Mouse (Mus musculus) CH12F3 (cell line): ENCODE results near the gene Gstp3.

Experiments
- in situ Hi-C: fragments of 300-500 bp; cut with MboI; formaldehyde crosslinking; loops from 2 replicates; pipeline ENCODE4 v1.14.3; 2020; ENCODE audit warnings: low sequenced_read_pairs

The Gstp3 gene

GRCm38 (mm10) chr19:4059069-4059740 lies at the start of gene Gstp3:
Gene Gstp3 (minus strand): TSS chr19:4059569.
- in situ Hi-C loops: no loop called here

DNA sequence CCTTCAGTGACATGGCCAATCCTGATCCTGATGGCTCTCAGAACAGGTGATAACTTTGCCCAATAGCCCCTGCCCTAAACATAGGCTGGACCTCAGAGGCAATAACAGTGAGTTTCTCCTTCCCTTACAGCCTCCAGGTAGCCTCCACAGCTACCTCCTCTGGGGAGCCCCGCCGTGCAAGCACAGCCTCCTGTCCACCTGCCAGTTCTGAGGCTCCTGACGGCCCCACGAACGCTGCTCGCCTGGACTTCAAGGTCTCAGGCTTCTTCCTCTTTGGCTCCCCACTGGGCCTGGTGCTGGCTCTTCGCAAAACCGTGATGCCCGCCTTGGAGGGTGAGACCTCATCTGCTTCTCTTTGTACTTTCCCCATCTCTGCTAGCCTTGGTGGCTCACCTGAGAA lies 49.2 kb upstream of the Gstp3 start:
- in situ Hi-C loops: no loop called here

- in situ Hi-C loops: no loop called here
Measured at GRCm38 (mm10) chr19:4106654-4107053, 47.3 kb upstream of the Gstp3 start.

- in situ Hi-C loops: no loop called here
Measured at GRCm38 (mm10) chr19:4104675-4105194, 45.4 kb upstream of the Gstp3 start.

DNA sequence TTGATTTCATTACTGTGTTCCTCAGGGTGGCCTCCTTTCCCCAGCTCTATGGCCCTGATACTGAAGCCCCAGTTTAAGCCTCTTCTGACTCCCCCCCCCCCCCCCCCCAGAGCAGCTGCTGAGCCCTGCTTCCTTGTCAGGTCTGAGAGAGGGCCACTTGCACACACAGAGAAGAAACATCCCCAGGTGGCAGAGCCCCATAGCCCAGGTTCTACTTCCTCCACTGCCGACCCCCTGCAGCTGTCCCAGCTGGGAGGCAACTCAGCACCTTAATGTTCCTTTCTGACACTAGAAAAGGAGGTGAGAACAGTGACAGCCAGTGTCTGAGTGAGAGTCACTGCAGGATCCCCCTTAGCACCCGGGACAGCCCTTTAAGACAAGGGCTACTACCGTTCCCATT lies 44.4 kb upstream of the Gstp3 start:
- in situ Hi-C loops: no loop called here

GRCm38 (mm10) chr19:4103294-4103693 lies 43.9 kb upstream of the Gstp3 start:
- in situ Hi-C loops: no loop called here

DNA sequence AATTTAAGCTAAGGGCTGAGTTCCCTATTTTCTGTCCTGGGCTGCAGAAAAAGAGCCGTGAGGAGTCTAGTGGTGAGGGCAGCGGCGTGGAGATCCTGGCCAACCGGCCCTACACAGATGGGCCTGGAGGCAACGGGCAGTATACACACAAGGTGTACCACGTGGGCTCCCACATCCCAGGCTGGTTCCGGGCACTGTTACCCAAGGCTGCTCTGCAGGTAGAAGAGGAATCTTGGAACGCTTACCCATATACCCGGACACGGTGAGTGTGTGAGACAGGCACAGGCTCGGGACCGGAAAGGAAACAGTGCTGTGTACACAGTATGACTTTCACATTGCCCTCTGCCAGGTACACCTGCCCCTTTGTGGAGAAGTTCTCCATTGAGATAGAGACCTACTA lies 43.3 kb upstream of the Gstp3 start:
- in situ Hi-C loops: no loop called here

DNA sequence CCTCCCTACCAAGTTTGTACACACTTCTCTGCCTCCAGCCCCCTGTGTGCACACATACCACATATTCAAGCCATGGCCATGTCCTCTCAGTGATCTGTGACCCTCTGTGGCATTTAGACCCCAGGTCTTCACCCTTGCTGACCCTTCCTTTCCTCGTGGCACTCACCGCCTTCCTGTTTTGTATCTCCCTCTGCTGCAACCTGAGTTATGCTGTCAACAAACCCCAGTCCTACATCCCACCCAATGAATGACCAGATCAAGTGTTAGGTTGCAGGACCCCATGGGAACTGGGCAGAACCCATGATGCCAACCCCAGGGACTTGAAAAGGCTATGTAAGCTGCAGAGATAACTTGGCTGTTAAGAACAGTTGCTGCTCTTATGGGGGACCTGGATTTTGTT lies 42.7 kb upstream of the Gstp3 start:
- in situ Hi-C loops: no loop called here

GRCm38 (mm10) chr19:4101466-4101865 lies 42.1 kb upstream of the Gstp3 start:
- in situ Hi-C loops: no loop called here

GRCm38 (mm10) chr19:4100718-4101261 lies 41.4 kb upstream of the Gstp3 start:
- in situ Hi-C loops: no loop called here

DNA sequence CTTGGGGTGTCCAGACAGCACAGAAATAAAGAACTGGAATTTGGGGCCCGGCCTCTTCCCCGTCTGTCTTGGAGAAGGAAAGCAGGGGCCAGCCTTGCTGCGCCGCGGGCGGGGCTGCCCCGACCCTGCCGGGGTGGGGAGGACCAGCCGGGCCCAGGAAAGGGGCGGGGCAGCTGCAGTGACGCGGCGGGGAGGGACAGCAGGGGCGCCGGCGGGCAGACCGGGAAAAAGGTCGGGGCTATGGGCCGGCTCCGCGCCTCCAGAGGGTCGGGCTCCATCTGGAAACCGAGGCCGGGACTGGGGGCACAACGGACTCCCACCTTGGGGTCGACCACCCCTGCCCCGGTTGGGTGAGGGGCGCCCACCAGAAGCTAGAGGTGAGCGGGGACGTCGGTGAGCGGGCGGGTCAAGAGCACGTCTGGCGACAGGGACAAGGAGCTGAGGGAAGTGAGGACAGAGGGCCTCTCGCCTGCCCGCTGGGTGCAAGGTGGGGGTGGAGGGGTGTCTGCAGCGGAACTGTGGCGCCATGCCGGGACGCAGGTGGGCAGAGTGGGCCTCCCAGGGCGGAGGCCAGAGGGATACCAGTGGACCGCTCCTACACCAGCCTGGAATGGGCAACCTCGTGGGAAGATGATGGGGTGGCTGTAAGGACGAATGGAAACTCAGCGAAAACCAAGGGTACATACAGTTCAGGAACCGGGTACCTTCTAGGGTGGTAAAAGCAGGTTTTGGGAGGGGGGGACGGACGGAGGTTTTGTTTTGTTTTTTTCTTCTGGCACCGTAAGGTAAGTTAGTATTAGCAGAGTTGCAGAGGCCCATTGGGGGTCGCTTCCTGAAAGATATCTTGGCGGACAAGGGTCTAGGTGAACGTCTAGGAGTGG lies 40.7 kb upstream of the Gstp3 start, which contains the start of gene Pitpnm1:
Gene Pitpnm1, plus strand, starts transcription at position 162 of the 881 bp plus-strand sequence.
- in situ Hi-C loops: no loop called here

GRCm38 (mm10) chr19:4099056-4099455 lies 39.7 kb upstream of the Gstp3 start:
- in situ Hi-C loops: no loop called here

DNA sequence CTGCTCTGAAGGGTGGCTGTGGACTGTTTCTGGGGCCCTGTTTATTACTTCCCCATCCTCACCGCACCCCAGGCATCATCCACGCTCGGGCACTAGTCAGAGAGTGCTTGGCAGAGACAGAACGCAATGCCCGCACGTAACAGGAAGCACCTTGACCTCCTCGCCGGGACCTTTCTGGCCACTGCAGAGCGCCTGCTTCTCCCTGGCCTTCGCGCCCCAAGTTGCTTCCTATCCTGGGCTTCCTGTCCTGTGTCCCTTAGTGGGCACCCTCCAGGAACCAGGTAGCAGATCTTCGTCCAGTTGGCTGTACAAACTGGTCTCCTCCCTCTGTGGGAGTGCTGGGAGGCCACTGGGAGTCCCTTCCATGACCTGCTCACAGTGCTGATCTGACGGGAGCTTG lies 39.1 kb upstream of the Gstp3 start:
- in situ Hi-C loops: no loop called here

- in situ Hi-C loops: no loop called here
Measured at GRCm38 (mm10) chr19:4097441-4097825, 38.1 kb upstream of the Gstp3 start.

DNA sequence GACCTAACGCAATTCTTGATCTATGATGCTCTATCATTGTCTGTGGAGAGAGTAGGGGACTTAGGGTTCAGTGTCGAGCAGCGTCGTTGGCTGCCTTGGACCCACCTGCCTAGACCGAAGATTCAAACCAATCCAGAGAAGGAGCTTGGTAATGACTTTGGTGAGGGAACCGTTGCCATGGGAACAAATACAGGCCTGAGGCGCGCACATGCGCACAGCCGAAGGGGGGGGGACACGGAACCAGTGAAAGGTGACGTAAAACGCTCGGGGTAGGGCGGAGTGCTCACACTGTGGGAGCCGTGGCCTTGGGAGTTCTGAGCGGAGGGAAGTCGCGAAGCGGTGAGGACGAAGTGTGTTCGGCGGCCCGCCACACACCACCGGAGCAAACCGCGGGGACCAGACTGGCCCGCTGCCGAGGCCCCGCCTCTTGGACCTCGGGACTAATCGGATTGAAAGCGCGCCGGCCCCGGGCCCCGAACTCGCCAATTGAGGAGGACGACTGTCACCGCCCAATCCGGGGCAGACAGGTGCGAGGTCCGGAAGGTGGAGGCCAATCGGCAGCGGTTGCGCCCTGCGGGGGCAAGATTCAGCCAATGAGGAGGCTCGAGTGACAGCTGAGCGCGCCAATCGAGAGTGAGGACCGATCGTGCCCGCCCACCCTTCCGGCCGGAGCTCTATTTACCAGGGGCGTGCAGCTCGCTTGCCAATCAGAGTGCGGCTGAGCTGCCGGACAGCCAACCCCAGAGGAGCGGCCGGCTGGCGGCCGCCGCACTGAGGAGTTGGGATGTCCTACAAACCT lies 37.5 kb upstream of the Gstp3 start, which contains the start of gene Cdk2ap2:
Gene Cdk2ap2, plus strand, starts transcription at position 541 of the 799 bp plus-strand sequence.
- in situ Hi-C loops: no loop called here

DNA sequence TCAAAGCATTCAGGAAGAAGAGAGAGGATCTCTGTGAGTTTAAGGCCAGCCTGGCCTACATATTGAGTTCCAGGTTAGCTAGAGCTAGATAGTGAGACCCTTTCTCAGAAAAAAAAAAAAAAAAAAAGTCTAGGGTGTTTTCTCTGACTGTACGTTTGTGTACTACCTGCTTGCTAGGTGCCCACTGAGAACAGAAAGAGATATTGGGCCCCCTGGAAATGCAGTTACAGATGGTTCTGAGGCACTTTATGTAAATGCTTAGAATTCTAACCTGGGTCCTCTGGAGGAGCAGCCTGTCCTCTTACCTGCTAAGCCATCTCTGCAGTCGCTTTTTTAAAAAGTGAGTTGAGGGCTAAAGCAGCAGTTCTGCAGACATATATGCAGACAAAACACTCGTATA lies 36.4 kb upstream of the Gstp3 start:
- in situ Hi-C loops: no loop called here

DNA sequence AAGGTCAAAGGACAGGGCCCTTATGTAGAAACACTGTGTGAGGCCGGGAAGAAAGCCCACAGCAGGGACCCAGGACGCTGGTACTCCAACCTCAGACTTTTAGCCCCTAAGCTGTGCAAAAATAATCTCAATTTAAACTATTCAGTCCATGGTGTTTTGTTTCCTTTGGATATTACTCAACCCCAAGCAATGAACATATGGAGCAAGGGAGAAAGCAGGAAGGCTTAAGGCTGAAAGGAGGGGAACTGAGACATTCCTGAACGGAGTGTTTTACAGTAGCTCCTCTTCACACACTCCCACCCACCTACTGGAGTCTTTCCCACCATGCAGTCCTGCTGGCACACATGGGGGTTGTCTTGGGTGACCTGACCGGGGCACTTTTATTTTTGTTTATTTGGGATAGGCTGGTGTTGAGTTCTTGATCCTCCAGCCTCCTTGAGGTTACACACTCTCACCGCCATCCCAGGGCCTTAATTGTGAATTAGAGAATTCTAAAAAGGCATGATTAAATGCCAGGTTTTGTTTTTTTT lies 35.5 kb upstream of the Gstp3 start:
- in situ Hi-C loops: no loop called here

- in situ Hi-C loops: no loop called here
Measured at GRCm38 (mm10) chr19:4094348-4094747, 35.0 kb upstream of the Gstp3 start.

GRCm38 (mm10) chr19:4093772-4094171 lies 34.4 kb upstream of the Gstp3 start:
- in situ Hi-C loops: no loop called here

- in situ Hi-C loops: no loop called here
Measured at GRCm38 (mm10) chr19:4092750-4093149, 33.4 kb upstream of the Gstp3 start.

DNA sequence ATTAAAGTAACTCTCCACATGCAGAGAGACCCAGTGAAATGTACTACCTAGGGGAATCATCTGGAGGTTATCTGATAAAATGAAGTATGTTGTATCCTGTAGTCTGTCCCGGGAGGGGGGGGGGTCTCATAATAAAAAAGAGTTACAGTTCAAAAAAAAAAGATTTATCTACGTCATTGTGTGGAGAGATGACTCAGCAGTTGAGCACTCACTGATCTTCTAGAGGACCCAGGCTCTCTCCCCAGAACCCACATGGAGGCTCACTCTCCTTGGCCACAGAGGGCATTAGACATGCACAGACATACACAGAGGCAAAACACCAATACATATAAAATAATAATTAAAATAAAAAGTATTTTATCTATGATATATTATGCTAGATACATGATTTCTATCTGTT lies 32.0 kb upstream of the Gstp3 start:
- in situ Hi-C loops: no loop called here
